Mouse (Mus musculus): Measurements from ENCODE around the gene Olfr1153.

GRCm38 (mm10) chr2:87905066-87905465, 10.3 kb downstream of the Olfr1153 start, which contains the start of gene Olfr1154:
- TF ChIP-seq TAL1 (IDR thresholded peaks at IDR 0.05; ENCODE audit: low read length): no peak
- TF ChIP-seq GATA1 (IDR thresholded peaks at IDR 0.05; ENCODE audit: low read length): no peak
